Mouse (Mus musculus) CH12.LX (cell line): ENCODE results near the gene Xylt1. TPM values are rescaled to one million over a fixed set of nuclear protein-coding genes. Genes with fewer than 3 reads are reported as not detected.

Source experiments
- DNase-seq: peaks from one replicate; pipeline ENCODE4 v3.0.0-alpha.2; 2013; ENCODE audit errors: extremely low read depth
- H3K27ac ChIP-seq: 2 replicates; pipeline ENCODE4 v1.5.1; 2012; ENCODE audit warnings: low read depth, mild to moderate bottlenecking, control low read depth, moderate library complexity; ENCODE audit not compliant: insufficient read depth
- H3K27me3 ChIP-seq: replicated peaks from 2 replicates; pipeline ENCODE3; 2012; ENCODE audit warnings: inconsistent platforms
- H3K36me3 ChIP-seq, 2 experiments: replicated peaks in 1 of 2; 2 replicates each; pipeline versions ENCODE3 to v1.6.1; 2012; ENCODE audit warnings: inconsistent platforms in 1 of 2, low read length in 1 of 2, mild to moderate bottlenecking in 1 of 2, mixed read lengths in 1 of 2, moderate library complexity in 1 of 2; ENCODE audit not compliant: control insufficient read depth in 1 of 2, insufficient read depth in 1 of 2
- H3K4me1 ChIP-seq, 2 experiments: 2 replicates each; pipeline ENCODE4 v1.6.1; 2012; ENCODE audit warnings: inconsistent platforms in 1 of 2, moderate library complexity in 1 of 2; ENCODE audit not compliant: insufficient read depth in 2 of 2, control insufficient read depth in 1 of 2
- H3K4me2 ChIP-seq: 2 replicates; pipeline ENCODE4 v1.6.1; 2012; ENCODE audit warnings: low read depth, mild to moderate bottlenecking, control low read depth; ENCODE audit not compliant: poor library complexity, insufficient read depth, severe bottlenecking
- H3K4me3 ChIP-seq, 3 experiments: fragments of 150-350 bp in 1 of 3; sonication (generic) in 1 of 3; replicated peaks in 1 of 3; 2 replicates each; pipeline versions ENCODE3 to v1.5.1; 2011 to 2012; ENCODE audit warnings: low read depth in 2 of 3, low read length in 2 of 3, mild to moderate bottlenecking in 2 of 3, moderate library complexity in 2 of 3, control low read depth in 1 of 3, improper control_type of control experiment in 1 of 3, inconsistent platforms in 1 of 3, mixed read lengths in 1 of 3; ENCODE audit not compliant: poor library complexity in 1 of 3
- H3K79me2 ChIP-seq: replicated peaks from 2 replicates; pipeline ENCODE4 v1.6.1; 2012; ENCODE audit warnings: mild to moderate bottlenecking, moderate library complexity; ENCODE audit not compliant: control insufficient read depth, poor library complexity, insufficient read depth, severe bottlenecking; ENCODE audit errors: extremely low read depth
- H3K9ac ChIP-seq: 2 replicates; pipeline ENCODE4 v1.6.1; 2012; ENCODE audit warnings: low read depth, mild to moderate bottlenecking, control low read depth, moderate library complexity; ENCODE audit not compliant: insufficient read depth
- H3K9me3 ChIP-seq: replicated peaks from 2 replicates; pipeline ENCODE3; 2012; ENCODE audit warnings: low read length, inconsistent platforms, mixed read lengths
- CTCF ChIP-seq, 2 experiments: IDR thresholded peaks in 1 of 2; conservative IDR thresholded peaks in 1 of 2; 2 replicates each; pipeline ENCODE4 v1.5.1; 2011 to 2012; ENCODE audit warnings: low read depth in 2 of 2, low read length in 2 of 2, improper control_type of control experiment in 1 of 2, inconsistent platforms in 1 of 2, mild to moderate bottlenecking in 1 of 2, moderate library complexity in 1 of 2
- GABPA ChIP-seq: IDR thresholded peaks from 2 replicates; pipeline ENCODE4 v1.6.1; 2012; ENCODE audit warnings: low read depth, low read length, improper control_type of control experiment, inconsistent platforms; ENCODE audit not compliant: insufficient replicate concordance
- IRF4 ChIP-seq: IDR thresholded peaks from 2 replicates; pipeline ENCODE4 v1.6.1; 2014; ENCODE audit warnings: low read depth, mild to moderate bottlenecking, inconsistent platforms, low read length, improper control_type of control experiment
- KAT2A ChIP-seq: IDR thresholded peaks from 2 replicates; pipeline ENCODE4 v1.6.1; 2012; ENCODE audit warnings: low read length, improper control_type of control experiment, inconsistent platforms; ENCODE audit not compliant: insufficient replicate concordance
- PAX5 ChIP-seq: IDR thresholded peaks from 2 replicates; pipeline ENCODE4 v1.6.1; 2012; ENCODE audit warnings: low read length, inconsistent platforms, mixed read lengths
- TCF12 ChIP-seq: IDR thresholded peaks from 2 replicates; pipeline ENCODE4 v1.6.1; 2014; ENCODE audit warnings: low read depth, mild to moderate bottlenecking, inconsistent platforms, low read length, improper control_type of control experiment
- dilution Hi-C: fragments of 300-500 bp; cut with MboI; formaldehyde crosslinking; loops from 2 replicates; pipeline ENCODE4 v1.14.3; 2020; ENCODE audit warnings: low sequenced_read_pairs; ENCODE audit not compliant: extremely low pct_unique_long_range_greater_than_20kb, extremely low pct_ligation_motif_present
- in situ Hi-C: fragments of 300-500 bp; cut with MboI; formaldehyde crosslinking; loops from 3 replicates; pipeline ENCODE4 v1.14.3; 2019; ENCODE audit warnings: low sequenced_read_pairs, low pct_ligation_motif_present, low pct_unique_long_range_greater_than_20kb, mixed read lengths
- polyA plus RNA-seq: library from polyadenylated mRNA; unstranded; fragments of >175 nt; gene quantifications from 2 replicates; pipeline ENCODE4 v1.2.1, GENCODE M21; 2012; ENCODE audit warnings: low read depth; ENCODE audit not compliant: insufficient read length
- total RNA-seq, 2 experiments: library from RNA; depleted of rRNA; stranded (reverse); fragments of 300-350 nt in 1 of 2; fragments of >200 nt in 1 of 2; gene quantifications; 2 replicates each; pipeline ENCODE4 v1.2.3; 2012 to 2014

The Xylt1 gene
- total and polyA plus RNA-seq, 3 experiments, result 0.38 to 0.84 (median 0.38) TPM

GRCm38 (mm10) chr7:117720426-117720825 lies 339.6 kb downstream of the Xylt1 start:
- no peak for DNase-seq
- Histone ChIP-seq H3K9me3 (peaks cover 6% of the 10 kb centered on the region), H3K36me3 (no peaks in the 10 kb centered on the region), H3K4me3 (no peak overlapping the region), H3K27me3 (peaks cover 17% of the 10 kb centered on the region), H3K79me2 (no peaks in the 10 kb centered on the region), H3K4me2 (no peak overlapping the region), H3K27ac (no peak overlapping the region), H3K4me1 (no peaks in the 10 kb centered on the region), H3K9ac (no peak overlapping the region)
- TF ChIP-seq KAT2A, result no peak
- no peak for TF ChIP-seq IRF4
- TF ChIP-seq TCF12, result no peak
- no peak for TF ChIP-seq PAX5
- no peak for TF ChIP-seq GABPA
- no peak for TF ChIP-seq CTCF (conservative IDR thresholded peaks at IDR 0.05 in 1 of 2, IDR thresholded peaks at IDR 0.05 in 1 of 2; ENCODE audit: low read depth in 2 of 2, low read length in 2 of 2)
- dilution Hi-C loops, result no loop called here
- in situ Hi-C loops, result no loop called here
